Mouse (Mus musculus): ENCODE data around the gene Acer3. TPM values are rescaled to one million over a fixed set of nuclear protein-coding genes. Genes with fewer than 3 reads are reported as not detected.
A peak's percentile ranks its signal among the peaks of the same experiment; 100 is the strongest.

Acer3 gene
- total and polyA plus RNA-seq, 3 experiments: 12.1 to 145 (median 67.7) TPM

- H3K4me1 ChIP-seq (ENCODE audit: insufficient read depth, low read depth, low read length): peaks cover 35% of the 10 kb centered on the region
- peaks cover 2% of the 10 kb centered on the region; the same call in 1 of the 2 replicates for H3K27me3 ChIP-seq (ENCODE audit: insufficient read depth, low read length)
- no peaks in the 10 kb centered on the region for H3K9me3 ChIP-seq (replicated peaks)
- no peak for TF ChIP-seq GATA1 (IDR thresholded peaks at IDR 0.05; ENCODE audit: borderline replicate concordance, low read length)
- TF ChIP-seq TAL1 (conservative IDR thresholded peaks at IDR 0.05; ENCODE audit: low read depth, low read length): 0 out of 2 replicates have a peak, but pooled peaks have one; percentile 25
- H3K36me3 ChIP-seq (replicated peaks): no peaks in the 10 kb centered on the region
- H3K4me3 ChIP-seq (ENCODE audit: low read depth, low read length): no peak overlapping the region
- no peak for DNase-seq (ENCODE audit: low spot score)
- no peak for ATAC-seq (ENCODE audit: extremely low read depth, insufficient number of reproducible peaks, low FRiP score, poor library complexity, severe bottlenecking)
These were observed 2.4 kb upstream of the Acer3 start for GRCm38 (mm10) chr7:98323288-98324019.

- Histone ChIP-seq H3K9me3 (replicated peaks) (no peaks in the 10 kb centered on the region), H3K27me3 (ENCODE audit: insufficient read depth, low read length) (peaks cover 2% of the 10 kb centered on the region; the same call in 1 of the 2 replicates), H3K4me1 (ENCODE audit: insufficient read depth, low read depth, low read length) (peaks cover 33% of the 10 kb centered on the region), H3K36me3 (replicated peaks) (no peaks in the 10 kb centered on the region), H3K4me3 (ENCODE audit: low read depth, low read length) (no peak overlapping the region)
- ATAC-seq (ENCODE audit: extremely low read depth, insufficient number of reproducible peaks, low FRiP score, poor library complexity, severe bottlenecking) (no peak), DNase-seq (ENCODE audit: low spot score) (no peak)
- TF ChIP-seq TAL1 (conservative IDR thresholded peaks at IDR 0.05; ENCODE audit: low read depth, low read length): no peak
- no peak for TF ChIP-seq CTCF (IDR thresholded peaks at IDR 0.05; ENCODE audit: low read depth, low read length)
- TF ChIP-seq GATA1 (IDR thresholded peaks at IDR 0.05; ENCODE audit: borderline replicate concordance, low read length): no peak
- TF ChIP-seq GATA2 (IDR thresholded peaks at IDR 0.05; ENCODE audit: borderline replicate concordance, low read depth, low read length): no peak
- no peak for TF ChIP-seq POLR2AphosphoS5 (IDR thresholded peaks at IDR 0.05; ENCODE audit: insufficient replicate concordance, low read depth, low read length)
These were observed 1.4 kb upstream of the Acer3 start for GRCm38 (mm10) chr7:98322415-98322814.

GRCm38 (mm10) chr7:98320006-98320556 lies 927 bp downstream of the Acer3 start:
- Histone ChIP-seq H3K4me1 (ENCODE audit: insufficient read depth, low read depth, low read length) (peaks cover 32% of the 10 kb centered on the region), H3K4me3 (ENCODE audit: low read depth, low read length) (no peak overlapping the region), H3K9me3 (replicated peaks) (no peaks in the 10 kb centered on the region), H3K36me3 (replicated peaks) (no peaks in the 10 kb centered on the region), H3K27me3 (ENCODE audit: insufficient read depth, low read length) (peaks cover 8% of the 10 kb centered on the region)
- ATAC-seq (ENCODE audit: extremely low read depth, insufficient number of reproducible peaks, low FRiP score, poor library complexity, severe bottlenecking): no peak
- no peak for DNase-seq (ENCODE audit: low spot score)
- no peak for TF ChIP-seq POLR2AphosphoS5 (IDR thresholded peaks at IDR 0.05; ENCODE audit: insufficient replicate concordance, low read depth, low read length)
- TF ChIP-seq GATA2 (IDR thresholded peaks at IDR 0.05; ENCODE audit: borderline replicate concordance, low read depth, low read length): no peak
- no peak for TF ChIP-seq TAL1 (conservative IDR thresholded peaks at IDR 0.05; ENCODE audit: low read depth, low read length)
- TF ChIP-seq GATA1 (IDR thresholded peaks at IDR 0.05; ENCODE audit: borderline replicate concordance, low read length): no peak
- no peak for TF ChIP-seq CTCF (IDR thresholded peaks at IDR 0.05; ENCODE audit: low read depth, low read length)

- no peak for ATAC-seq (ENCODE audit: extremely low read depth, insufficient number of reproducible peaks, low FRiP score, poor library complexity, severe bottlenecking)
These were observed 4.4 kb downstream of the Acer3 start for GRCm38 (mm10) chr7:98316568-98316967.

GRCm38 (mm10) chr7:98315087-98315486 lies 5.9 kb downstream of the Acer3 start:
- Histone ChIP-seq H3K4me3 (ENCODE audit: low read depth, low read length) (no peak overlapping the region), H3K4me1 (ENCODE audit: insufficient read depth, low read depth, low read length) (peaks cover 16% of the 10 kb centered on the region; the same call in 1 of the 2 replicates), H3K27me3 (ENCODE audit: insufficient read depth, low read length) (peaks cover 20% of the 10 kb centered on the region), H3K36me3 (replicated peaks) (no peaks in the 10 kb centered on the region), H3K9me3 (replicated peaks) (no peaks in the 10 kb centered on the region)
- ATAC-seq (ENCODE audit: extremely low read depth, insufficient number of reproducible peaks, low FRiP score, poor library complexity, severe bottlenecking) (no peak), DNase-seq (ENCODE audit: low spot score) (no peak)
- TF ChIP-seq CTCF (IDR thresholded peaks at IDR 0.05; ENCODE audit: low read depth, low read length): no peak
- no peak for TF ChIP-seq GATA1 (IDR thresholded peaks at IDR 0.05; ENCODE audit: borderline replicate concordance, low read length)
- TF ChIP-seq GATA2 (IDR thresholded peaks at IDR 0.05; ENCODE audit: borderline replicate concordance, low read depth, low read length): no peak
- TF ChIP-seq TAL1 (conservative IDR thresholded peaks at IDR 0.05; ENCODE audit: low read depth, low read length): no peak
- no peak for TF ChIP-seq POLR2AphosphoS5 (IDR thresholded peaks at IDR 0.05; ENCODE audit: insufficient replicate concordance, low read depth, low read length)

More at GRCm38 (mm10) chr7:98316568-98316967, 4.4 kb downstream of the Acer3 start:
- peaks cover 22% of the 10 kb centered on the region for H3K27me3 ChIP-seq (ENCODE audit: insufficient read depth, low read length)
- H3K4me1 ChIP-seq (ENCODE audit: insufficient read depth, low read depth, low read length): peaks cover 20% of the 10 kb centered on the region
- TF ChIP-seq GATA1 (IDR thresholded peaks at IDR 0.05; ENCODE audit: borderline replicate concordance, low read length): no peak
- H3K36me3 ChIP-seq (replicated peaks): no peaks in the 10 kb centered on the region
- no peak overlapping the region for H3K4me3 ChIP-seq (ENCODE audit: low read depth, low read length)
- H3K9me3 ChIP-seq (replicated peaks): no peaks in the 10 kb centered on the region
- no peak for DNase-seq (ENCODE audit: low spot score)

GRCm38 (mm10) chr7:98312185-98312920 lies 8.7 kb downstream of the Acer3 start:
- TF ChIP-seq TAL1 (conservative IDR thresholded peaks at IDR 0.05; ENCODE audit: low read depth, low read length) (no peak), GATA1 (IDR thresholded peaks at IDR 0.05; ENCODE audit: borderline replicate concordance, low read length) (no peak)
- H3K4me3 ChIP-seq (ENCODE audit: low read depth, low read length): no peak overlapping the region

More at GRCm38 (mm10) chr7:98312185-98312920, 8.7 kb downstream of the Acer3 start:
- no peak for ATAC-seq (ENCODE audit: extremely low read depth, insufficient number of reproducible peaks, low FRiP score, poor library complexity, severe bottlenecking)
- Histone ChIP-seq H3K4me1 (ENCODE audit: insufficient read depth, low read depth, low read length) (peaks cover 18% of the 10 kb centered on the region), H3K36me3 (replicated peaks) (no peaks in the 10 kb centered on the region), H3K27me3 (ENCODE audit: insufficient read depth, low read length) (peaks cover 20% of the 10 kb centered on the region), H3K9me3 (replicated peaks) (no peaks in the 10 kb centered on the region)
- DNase-seq (ENCODE audit: low spot score): no peak

Measured in G1E (cell line).